Mouse (Mus musculus) thymus, adult 2 months (tissue): ENCODE results near the gene Prkcg.

ENCODE experiments used
- CTCF ChIP-seq: fragments of 200-500 bp; IDR thresholded peaks from 2 replicates; pipeline ENCODE4 v1.5.1; 2012; ENCODE audit warnings: mild to moderate bottlenecking, control low read depth, low read length, moderate library complexity, borderline replicate concordance; ENCODE audit not compliant: control insufficient read depth, poor library complexity, insufficient read depth; ENCODE audit errors: extremely low read depth
- POLR2A ChIP-seq: fragments of 200-500 bp; IDR thresholded peaks from 2 replicates; pipeline ENCODE4 v1.6.1; 2012; ENCODE audit warnings: mild to moderate bottlenecking, low read length, control low read depth, moderate library complexity; ENCODE audit not compliant: control insufficient read depth, poor library complexity, insufficient read depth; ENCODE audit errors: extremely low read depth

DNA sequence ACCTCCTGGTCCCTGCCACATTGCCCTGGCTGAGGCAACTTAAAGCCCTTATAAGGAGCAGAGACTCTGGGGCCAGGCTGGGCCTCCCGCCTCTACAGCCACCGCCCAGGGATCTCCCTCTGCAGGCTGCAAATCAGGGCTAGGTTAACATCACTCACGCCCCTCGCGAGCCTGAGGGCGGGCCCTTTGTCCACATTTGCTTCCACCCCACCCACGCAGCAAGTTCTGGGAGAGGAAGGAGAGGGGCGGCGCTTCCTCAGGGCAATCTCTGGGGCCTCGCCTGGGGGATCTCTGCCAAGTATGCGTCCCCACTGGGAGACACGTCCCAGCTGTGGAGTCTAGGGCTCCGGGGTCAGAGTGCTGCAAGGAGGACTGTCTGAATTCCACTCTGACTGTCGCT is 3.8 kb downstream of the Prkcg start:
- TF ChIP-seq POLR2A = no peak
- TF ChIP-seq CTCF = no peak
